Mouse (Mus musculus) left cerebral cortex, postnatal 10 days (tissue): ENCODE data around the gene Slc36a3. TPM values are rescaled to one million over a fixed set of nuclear protein-coding genes. Genes with fewer than 3 reads are reported as not detected.

Experiments
- DNase-seq, 2 experiments: peaks; one replicate each; pipeline ENCODE4 v3.0.0; 2021 to 2022; ENCODE audit warnings: low spot score in 2 of 2, mixed read lengths in 1 of 2; ENCODE audit errors: extremely low spot score in 1 of 2
- intact Hi-C: fragments of 180-260 bp; cut with DNase I; formaldehyde crosslinking; loops from one replicate; pipeline ENCODE4 v1.15.1; 2025
- total RNA-seq, 2 experiments: library from RNA; stranded (reverse); gene quantifications; 2 replicates each; pipeline ENCODE4 v1.2.3; 2021

The Slc36a3 gene
- total RNA-seq, 2 experiments from 2014 or later: not detected

DNA sequence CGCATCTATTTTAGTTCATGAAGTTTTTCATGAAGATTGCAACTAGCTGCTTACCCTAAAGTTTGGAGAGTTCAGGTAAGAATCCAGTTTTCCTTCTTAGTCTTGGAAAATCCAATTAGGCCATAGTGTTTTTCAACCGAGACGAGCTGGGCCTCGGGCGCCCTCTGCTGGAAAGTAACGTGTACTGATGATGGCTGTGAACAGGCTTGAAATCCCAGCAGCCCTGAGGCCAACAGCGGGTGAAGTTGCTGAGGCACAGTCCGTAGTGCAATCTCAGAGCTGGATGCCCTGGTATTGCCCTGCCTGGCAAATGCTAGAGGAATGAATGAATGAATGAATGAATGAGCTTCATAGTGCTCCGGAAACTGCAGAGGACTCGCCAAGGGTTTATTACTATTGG is 64.5 kb downstream of the Slc36a3 start:
- DNase-seq: peak; percentile 47 to 71
- intact Hi-C loops: loop anchor here (5.0 kb wide), 2 partner anchors 45 to 90 kb away; no protein-coding TSS in a partner anchor

DNA sequence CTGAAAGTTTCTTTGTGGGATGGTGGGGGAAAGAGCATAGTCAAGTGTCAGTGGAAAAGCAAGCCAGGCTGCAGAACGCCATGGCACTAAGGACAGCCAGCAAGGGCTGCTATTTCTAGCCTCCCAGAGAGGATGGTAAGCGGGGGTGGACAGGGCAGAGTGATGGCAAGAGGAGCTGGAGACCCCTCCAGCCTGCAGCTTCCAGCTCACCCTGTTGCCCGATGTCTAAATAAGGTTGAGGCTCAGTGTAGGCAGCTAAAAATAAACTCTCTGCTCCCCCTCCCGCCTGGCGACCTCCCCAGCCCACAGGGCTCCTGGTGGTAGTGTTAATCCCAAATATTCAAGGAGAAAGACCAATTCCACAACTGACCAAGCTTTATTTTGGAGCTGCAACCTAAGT is 66.1 kb downstream of the Slc36a3 start:
- no peak for DNase-seq
- intact Hi-C loops: loop anchor here (5.0 kb wide), 2 partner anchors 43 to 88 kb away; no protein-coding TSS in a partner anchor

DNA sequence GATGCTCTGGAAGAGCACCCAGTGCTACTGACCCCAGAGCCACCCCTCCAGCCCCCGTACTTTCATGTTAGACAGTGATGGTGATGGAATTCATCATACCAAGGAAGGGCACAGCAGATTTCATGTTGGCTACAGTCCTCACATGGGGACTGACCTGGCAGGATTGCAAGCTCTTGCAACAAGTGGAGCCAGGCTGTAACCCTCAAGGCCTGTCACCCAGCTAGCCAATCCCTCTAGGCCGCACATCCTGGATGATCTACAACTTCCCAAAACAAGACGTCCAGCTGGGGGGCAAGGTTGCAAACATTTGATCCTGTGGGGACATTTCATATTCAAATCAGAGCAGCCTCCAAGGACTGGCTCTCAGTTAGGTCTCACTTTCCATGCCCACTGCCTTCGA is 66.9 kb downstream of the Slc36a3 start:
- intact Hi-C loops: loop anchor here (5.0 kb wide), 2 partner anchors 42 to 87 kb away; no protein-coding TSS in a partner anchor
- DNase-seq: no peak

DNA sequence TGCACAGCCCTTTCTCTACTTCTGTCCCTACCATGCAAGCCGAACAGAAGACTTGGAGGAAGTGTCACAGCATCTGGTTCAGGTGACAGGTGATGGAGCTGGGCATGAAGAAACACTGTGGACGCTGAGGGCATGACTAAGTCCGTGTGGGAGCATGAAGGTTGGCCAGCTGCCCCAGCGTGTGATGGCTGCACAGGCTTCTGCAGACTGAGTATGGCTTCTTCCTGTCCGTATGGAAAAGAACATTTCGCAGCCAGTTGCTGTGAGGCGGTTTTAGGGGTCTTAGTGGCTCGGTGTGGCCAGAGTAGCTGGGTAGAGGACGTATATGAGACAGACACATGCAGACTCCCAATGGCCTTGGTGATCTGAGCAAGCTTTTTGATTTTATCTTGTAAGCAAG is 70.3 kb downstream of the Slc36a3 start:
- DNase-seq: no peak
- intact Hi-C loops: no loop called here

DNA sequence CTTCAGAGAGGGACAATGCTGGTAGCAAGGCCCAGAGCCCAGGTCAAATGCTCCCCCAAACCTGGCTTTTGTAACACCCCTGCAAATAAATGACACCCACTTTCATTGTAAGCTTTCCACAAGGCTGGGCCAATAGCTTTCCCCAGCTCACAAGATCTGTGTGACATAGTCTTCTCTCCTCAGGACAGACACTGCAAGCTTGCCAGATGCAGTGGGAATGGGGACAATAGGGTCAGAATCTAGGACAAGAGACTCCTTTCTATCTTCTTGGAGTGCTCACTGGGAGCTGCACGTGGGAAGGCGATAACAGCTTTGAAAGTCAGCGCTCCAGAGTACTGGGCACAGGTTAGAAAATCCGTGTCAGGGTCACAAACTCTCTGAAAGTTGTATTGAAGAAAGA is 72.3 kb downstream of the Slc36a3 start:
- DNase-seq: no peak
- intact Hi-C loops: no loop called here

DNA sequence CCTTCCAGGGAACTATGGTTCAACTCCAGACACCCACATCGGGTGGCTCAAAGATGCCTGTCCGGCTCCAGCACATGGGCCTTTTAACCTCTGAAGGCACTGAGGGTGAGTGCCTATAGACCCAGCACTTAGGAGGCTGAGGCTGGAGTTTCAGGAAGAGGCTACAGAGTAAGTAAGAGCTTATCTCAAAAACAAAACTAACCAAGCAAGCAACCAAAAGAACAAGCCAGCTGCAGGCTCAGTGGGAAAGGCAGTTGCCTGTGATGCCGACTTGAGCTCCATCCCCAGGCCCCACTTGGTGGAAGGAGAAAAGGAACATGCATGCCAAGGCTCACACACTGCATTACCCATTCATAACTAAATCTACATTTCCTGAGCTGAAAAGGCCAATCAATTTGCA is 73.0 kb downstream of the Slc36a3 start:
- DNase-seq: no peak
- intact Hi-C loops: no loop called here

DNA sequence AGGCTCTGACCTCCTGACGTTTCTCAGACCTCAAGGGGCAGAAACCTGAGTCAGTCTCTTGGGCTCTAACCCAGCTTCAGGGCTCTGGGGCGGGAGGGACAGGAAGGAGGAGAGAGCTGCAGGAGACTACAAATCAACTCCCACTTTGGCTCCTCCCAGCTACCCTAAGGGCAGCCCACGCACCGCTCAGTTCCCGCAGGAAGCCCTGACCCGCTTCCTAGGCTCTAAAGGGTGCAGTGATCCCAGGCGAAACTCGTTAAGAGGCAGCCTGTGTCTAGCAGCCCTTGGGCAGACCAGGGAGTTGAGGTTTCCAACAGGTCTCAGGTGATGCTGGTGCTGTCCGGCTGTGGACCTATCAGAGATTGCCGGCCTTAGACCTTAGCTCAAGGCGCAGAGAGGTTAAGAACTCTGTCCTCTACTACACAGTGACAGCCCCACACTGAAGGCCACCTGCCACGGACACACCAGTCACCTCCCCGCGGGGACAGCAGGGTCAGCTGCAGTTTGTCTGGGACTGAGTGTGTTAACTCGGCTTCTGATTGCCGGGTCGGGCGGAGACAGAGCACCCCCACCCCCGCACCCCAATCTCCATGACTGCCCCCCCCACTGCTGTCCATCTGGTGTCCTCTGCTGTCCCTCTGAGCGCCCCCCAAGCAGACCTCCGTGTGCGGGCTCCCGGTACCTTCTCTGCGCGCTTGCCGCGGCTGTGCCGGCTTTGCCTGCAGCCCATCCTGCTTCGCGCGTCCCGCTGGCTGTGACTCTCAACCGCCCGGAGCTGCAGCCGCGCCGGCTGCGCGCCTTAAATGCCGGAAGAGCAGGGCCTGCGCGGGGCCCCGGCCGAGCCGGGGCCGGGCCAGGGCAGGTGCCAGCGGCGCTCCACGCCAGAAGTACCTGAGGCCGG is 73.9 kb downstream of the Slc36a3 start, which contains the start of gene Ccdc69:
Gene Ccdc69, minus strand, starts transcription at position 801 of the 901 bp plus-strand sequence.
- intact Hi-C loops: no loop called here
- DNase-seq: peak in 1 of 2 experiments; percentile 64

DNA sequence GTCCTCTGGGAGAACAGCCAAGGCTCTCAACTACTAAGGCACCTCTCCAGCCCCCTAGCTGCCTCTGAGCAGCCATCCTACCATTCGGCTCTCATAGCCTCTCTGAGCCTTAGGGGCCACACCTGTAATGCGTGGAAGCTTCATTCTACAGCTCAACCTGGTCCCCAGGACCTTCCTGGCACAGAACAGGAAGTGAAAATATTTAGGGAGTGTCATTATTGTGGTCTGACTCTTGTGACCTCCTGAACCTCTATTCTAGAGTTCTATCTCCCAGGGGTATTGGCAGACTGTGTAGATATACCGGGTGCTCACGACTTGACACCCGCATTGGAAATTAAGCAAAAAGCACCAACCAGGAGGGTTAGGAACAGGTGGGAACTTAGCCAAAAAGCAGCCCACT is 75.3 kb downstream of the Slc36a3 start:
- no peak for DNase-seq
- intact Hi-C loops: no loop called here

DNA sequence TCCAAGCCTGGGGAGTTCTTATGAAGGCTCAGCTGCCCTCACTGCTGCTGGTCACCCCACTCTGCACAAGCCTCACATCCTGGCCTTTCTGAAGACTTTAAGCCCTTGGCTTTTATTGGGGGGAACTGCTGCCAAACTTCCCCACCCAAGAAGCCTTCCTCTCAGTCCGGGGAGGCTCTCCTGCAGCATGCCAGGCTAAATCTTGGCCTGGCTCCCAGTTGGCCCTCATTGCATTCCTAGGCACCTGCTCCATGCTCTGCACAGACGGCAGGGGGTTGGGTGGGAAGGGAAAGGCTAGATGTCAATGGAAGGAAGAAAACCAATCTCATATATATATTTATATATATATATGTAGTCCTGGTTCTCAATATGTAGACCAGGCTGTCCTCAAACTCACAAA is 75.9 kb downstream of the Slc36a3 start:
- peak; percentile 28 to 33 for DNase-seq
- intact Hi-C loops: no loop called here

Other genes starting within 250 kb of the Slc36a3 start
- gene Gpx3, start 249.3 kb downstream of the Slc36a3 start, total RNA-seq: 10 to 100 TPM in 1 of 2 experiments, 1 to 10 TPM in 1; 9.7 to 10.2 TPM
- 10 to 100 TPM; 28.2 to 31.0 TPM for gene Tnip1, start 188.8 kb downstream of the Slc36a3 start, total RNA-seq
- gene Anxa6, start 118.3 kb downstream of the Slc36a3 start, total RNA-seq: 10 to 100 TPM; 82.6 to 85.7 TPM
- under 1 TPM; 0.36 to 0.56 TPM for gene Ccdc69, start 73.6 kb downstream of the Slc36a3 start, total RNA-seq
- gene Gm2a, start 53.6 kb downstream of the Slc36a3 start, total RNA-seq: 10 to 100 TPM; 43.8 to 45.2 TPM
- gene Slc36a2, start 33.4 kb upstream of the Slc36a3 start, total RNA-seq: under 1 TPM; 0.17 to 0.63 TPM
- 10 to 100 TPM; 58.5 to 59.0 TPM for gene Slc36a1, start 52.6 kb upstream of the Slc36a3 start, total RNA-seq
- under 1 TPM; 0.32 to 0.63 TPM for gene Fat2, start 184.9 kb upstream of the Slc36a3 start, total RNA-seq